ENCODE assay signal across 27 mouse cellular contexts in genomic region chr7:95992033-95992516, GRCm38 (mm10).
DNase-seq lines count a peak whose midpoint lies in the region; ATAC-seq and TF ChIP-seq lines count a peak whose summit lies in the region.
"Had no signal": no experiment of that assay in that cellular context is flagged by ENCODE, and none has a peak within 500 bp of the region (broad histone marks: within the 10 kb centered on the region; RNA-seq: fewer than 3 reads in every experiment).

No protein-coding gene starts in this region.

- H3K27ac ChIP-seq in forebrain, postnatal 0 days (ENCODE audit: low read depth, low read length) = no peak overlapping the region
- H3K27ac ChIP-seq in forebrain, embryonic 11.5 days (ENCODE audit: low read depth, low read length) = no peak overlapping the region
- H3K27ac ChIP-seq in hindbrain, embryonic 11.5 days (ENCODE audit: low read depth, low read length) = no peak overlapping the region
- no peak overlapping the region for H3K27ac ChIP-seq in hindbrain, embryonic 13.5 days
- H3K27ac ChIP-seq in neural tube, embryonic 13.5 days (replicated peaks) = no peak overlapping the region
- no peak overlapping the region for H3K27ac ChIP-seq in neural tube, embryonic 15.5 days (replicated peaks)
- H3K27ac ChIP-seq: embryonic facial prominence, embryonic 10.5 days; embryonic facial prominence, embryonic 13.5 days; gastrocnemius, adult 2 months; heart, embryonic 15.5 days; hindbrain, embryonic 12.5 days; intestine, embryonic 15.5 days had no signal

- no peaks in the 10 kb centered on the region for H3K36me3 ChIP-seq in forebrain, postnatal 0 days (ENCODE audit: insufficient read depth)
- no peaks in the 10 kb centered on the region for H3K36me3 ChIP-seq in forebrain, embryonic 11.5 days (ENCODE audit: control insufficient read depth, insufficient read depth, low read length)
- H3K36me3 ChIP-seq in hindbrain, embryonic 11.5 days (ENCODE audit: control insufficient read depth, insufficient read depth, low read length) = no peaks in the 10 kb centered on the region
- no peaks in the 10 kb centered on the region for H3K36me3 ChIP-seq in hindbrain, embryonic 13.5 days
- no peaks in the 10 kb centered on the region for H3K36me3 ChIP-seq in neural tube, embryonic 13.5 days
- H3K36me3 ChIP-seq in neural tube, embryonic 15.5 days = no peaks in the 10 kb centered on the region
- H3K36me3 ChIP-seq: embryonic facial prominence, embryonic 10.5 days; embryonic facial prominence, embryonic 13.5 days; heart, embryonic 12.5 days; heart, embryonic 15.5 days; hindbrain, embryonic 12.5 days; intestine, embryonic 15.5 days had no signal

- ATAC-seq in forebrain, postnatal 0 days = 0 out of 2 replicates have a peak, but pooled peaks have one; percentile 34
- no peak for ATAC-seq in forebrain, embryonic 11.5 days (replicated peaks; ENCODE audit: low FRiP score)
- ATAC-seq in hindbrain, embryonic 11.5 days (ENCODE audit: low FRiP score) = peak; percentile 6; the same call in 1 of the 2 replicates
- ATAC-seq in hindbrain, embryonic 13.5 days (ENCODE audit: low FRiP score) = no peak
- ATAC-seq in neural tube, embryonic 13.5 days (ENCODE audit: low read depth) = 0 out of 2 replicates have a peak, but pooled peaks have one; percentile 8
- ATAC-seq in neural tube, embryonic 15.5 days (ENCODE audit: low FRiP score) = no peak
- ATAC-seq: CD4-positive, CD25-positive, alpha-beta regulatory T cell, adult 4 months; intestine, embryonic 15.5 days had no signal

- H3K4me3 ChIP-seq in forebrain, postnatal 0 days (ENCODE audit: low read depth, low read length) = no peak overlapping the region
- H3K4me3 ChIP-seq in forebrain, embryonic 11.5 days (ENCODE audit: low read depth, low read length) = no peak overlapping the region
- no peak overlapping the region for H3K4me3 ChIP-seq in hindbrain, embryonic 11.5 days (ENCODE audit: low read depth, low read length)
- H3K4me3 ChIP-seq in hindbrain, embryonic 13.5 days = no peak overlapping the region
- no peak overlapping the region for H3K4me3 ChIP-seq in neural tube, embryonic 13.5 days
- no peak overlapping the region for H3K4me3 ChIP-seq in neural tube, embryonic 15.5 days (replicated peaks)
- H3K4me3 ChIP-seq: embryonic facial prominence, embryonic 10.5 days; embryonic facial prominence, embryonic 13.5 days; erythroblast, embryonic 14.5 days; gastrocnemius, adult 2 months; heart, embryonic 12.5 days; heart, embryonic 15.5 days; hindbrain, embryonic 12.5 days; intestine, embryonic 15.5 days had no signal

- H3K4me1 ChIP-seq in forebrain, postnatal 0 days (ENCODE audit: insufficient read depth) = 0 out of 2 replicates have a peak, but pooled peaks cover 3% of the 10 kb centered on the region
- no peaks in the 10 kb centered on the region; the same call in 1 of the 2 replicates for H3K4me1 ChIP-seq in forebrain, embryonic 11.5 days (replicated peaks; ENCODE audit: control insufficient read depth, insufficient read depth, low read length)
- no peaks in the 10 kb centered on the region for H3K4me1 ChIP-seq in hindbrain, embryonic 11.5 days (replicated peaks; ENCODE audit: control insufficient read depth, insufficient read depth, low read length)
- peaks cover 12% of the 10 kb centered on the region; the same call in 1 of the 2 replicates for H3K4me1 ChIP-seq in hindbrain, embryonic 13.5 days (replicated peaks)
- peaks cover 5% of the 10 kb centered on the region; the same call in 1 of the 2 replicates for H3K4me1 ChIP-seq in neural tube, embryonic 13.5 days (replicated peaks)
- H3K4me1 ChIP-seq in neural tube, embryonic 15.5 days = peaks cover under 1% of the 10 kb centered on the region
- H3K4me1 ChIP-seq: embryonic facial prominence, embryonic 10.5 days; embryonic facial prominence, embryonic 13.5 days; heart, embryonic 12.5 days; heart, embryonic 15.5 days; intestine, embryonic 15.5 days had no signal

- H3K9me3 ChIP-seq in forebrain, postnatal 0 days (ENCODE audit: low read length) = no peaks in the 10 kb centered on the region
- no peaks in the 10 kb centered on the region for H3K9me3 ChIP-seq in forebrain, embryonic 11.5 days (ENCODE audit: control insufficient read depth, low read length)
- H3K9me3 ChIP-seq in hindbrain, embryonic 11.5 days (ENCODE audit: control insufficient read depth, low read length) = no peaks in the 10 kb centered on the region
- no peaks in the 10 kb centered on the region for H3K9me3 ChIP-seq in hindbrain, embryonic 13.5 days
- H3K9me3 ChIP-seq in neural tube, embryonic 13.5 days = no peaks in the 10 kb centered on the region
- no peaks in the 10 kb centered on the region for H3K9me3 ChIP-seq in neural tube, embryonic 15.5 days (replicated peaks)
- H3K9me3 ChIP-seq: embryonic facial prominence, embryonic 10.5 days; embryonic facial prominence, embryonic 13.5 days; heart, embryonic 12.5 days; heart, embryonic 15.5 days; hindbrain, embryonic 12.5 days; intestine, embryonic 15.5 days had no signal

- WGBS in forebrain, postnatal 0 days = 74% methylated on average over 3 of the region's 3 CpGs
- WGBS in forebrain, embryonic 11.5 days = 90% methylated on average over 3 of the region's 3 CpGs
- WGBS in hindbrain, embryonic 11.5 days = 86% methylated on average over 3 of the region's 3 CpGs
- 95% methylated on average over 3 of the region's 3 CpGs for WGBS in hindbrain, embryonic 13.5 days
- 86% methylated on average over 3 of the region's 3 CpGs for WGBS in neural tube, embryonic 13.5 days
- WGBS in neural tube, embryonic 15.5 days = 91% methylated on average over 3 of the region's 3 CpGs

- TF ChIP-seq CTCF in forebrain, postnatal 0 days (IDR thresholded peaks at IDR 0.05; ENCODE audit: low read depth) = no peak

- DNase-seq in forebrain, postnatal 0 days = no peak
- no peak for DNase-seq in forebrain, embryonic 11.5 days (ENCODE audit: low spot score)
- DNase-seq in hindbrain, embryonic 11.5 days (ENCODE audit: low spot score) = no peak
- no peak for DNase-seq in kidney, adult 9 months
- DNase-seq: adrenal gland, adult 2 months; adrenal gland, postnatal 14 days; cerebellum, adult 11-12 months; cerebellum, adult 8-10 months; cerebellum, postnatal 10 days; cerebellum, postnatal 36 days; gastrocnemius, adult 2 months; gastrocnemius, postnatal 14 days; heart, adult 18-20 months; heart, postnatal 14 days; heart, postnatal 4 days; kidney, adult 11 months had no signal

- H3K9ac ChIP-seq in forebrain, postnatal 0 days = no peak overlapping the region
- H3K9ac ChIP-seq in forebrain, embryonic 11.5 days (ENCODE audit: low read length) = no peak overlapping the region
- no peak overlapping the region for H3K9ac ChIP-seq in hindbrain, embryonic 11.5 days (ENCODE audit: low read depth, low read length)
- H3K9ac ChIP-seq in hindbrain, embryonic 13.5 days = no peak overlapping the region
- H3K9ac ChIP-seq in neural tube, embryonic 13.5 days = no peak overlapping the region
- no peak overlapping the region for H3K9ac ChIP-seq in neural tube, embryonic 15.5 days (replicated peaks)
- H3K9ac ChIP-seq: embryonic facial prominence, embryonic 13.5 days; heart, embryonic 12.5 days; heart, embryonic 15.5 days; hindbrain, embryonic 12.5 days; intestine, embryonic 15.5 days had no signal

- no peaks in the 10 kb centered on the region for H3K27me3 ChIP-seq in forebrain, postnatal 0 days (ENCODE audit: insufficient read depth, low read length)
- no peaks in the 10 kb centered on the region for H3K27me3 ChIP-seq in forebrain, embryonic 11.5 days (ENCODE audit: control insufficient read depth, insufficient read depth, low read length)
- peaks cover 12% of the 10 kb centered on the region; the same call in 1 of the 2 replicates for H3K27me3 ChIP-seq in hindbrain, embryonic 11.5 days (ENCODE audit: control insufficient read depth, insufficient read depth, low read length)
- H3K27me3 ChIP-seq in hindbrain, embryonic 13.5 days = peaks cover 26% of the 10 kb centered on the region
- H3K27me3 ChIP-seq in neural tube, embryonic 13.5 days = peaks cover 9% of the 10 kb centered on the region
- peaks cover 5% of the 10 kb centered on the region; the same call in 1 of the 2 replicates for H3K27me3 ChIP-seq in neural tube, embryonic 15.5 days (replicated peaks)
- H3K27me3 ChIP-seq: embryonic facial prominence, embryonic 13.5 days; heart, embryonic 12.5 days; heart, embryonic 15.5 days; intestine, embryonic 15.5 days had no signal

- no peak overlapping the region for H3K4me2 ChIP-seq in forebrain, postnatal 0 days (ENCODE audit: low read depth)
- no peak overlapping the region for H3K4me2 ChIP-seq in forebrain, embryonic 11.5 days (ENCODE audit: low read depth, low read length, severe bottlenecking)
- no peak overlapping the region for H3K4me2 ChIP-seq in hindbrain, embryonic 11.5 days (replicated peaks; ENCODE audit: low read depth, low read length)
- no peak overlapping the region for H3K4me2 ChIP-seq in hindbrain, embryonic 13.5 days
- no peak overlapping the region for H3K4me2 ChIP-seq in neural tube, embryonic 13.5 days
- H3K4me2 ChIP-seq in neural tube, embryonic 15.5 days = no peak overlapping the region
- H3K4me2 ChIP-seq: embryonic facial prominence, embryonic 13.5 days; heart, embryonic 12.5 days; heart, embryonic 15.5 days; hindbrain, embryonic 12.5 days; intestine, embryonic 15.5 days had no signal

Comparison
In these comparisons a context has a peak if more than half of its experiments do, and no peak if none do; other contexts are left out.
1. ATAC-seq: peak in forebrain, postnatal 0 days (single experiment), hindbrain, embryonic 11.5 days (single experiment) and neural tube, embryonic 13.5 days (single experiment); none in forebrain, embryonic 11.5 days (single experiment), hindbrain, embryonic 13.5 days (single experiment) and neural tube, embryonic 15.5 days (single experiment).